Mouse (Mus musculus) forebrain, postnatal 0 days (tissue): ENCODE measurements around the gene Dok7. TPM values are rescaled to one million over a fixed set of nuclear protein-coding genes. Genes with fewer than 3 reads are reported as not detected.

Experiments used
- ATAC-seq: fragments of 200-750 bp; cut with Nextera tagmentation; 2 replicates; pipeline ENCODE4 v1.8.0; 2017; ENCODE audit warnings: mild to moderate bottlenecking, moderate library complexity
- DNase-seq: peaks from one replicate; pipeline ENCODE4 v3.0.0-alpha.2; 2015
- H3K27ac ChIP-seq: fragments of 300-500 bp; sonication (generic); 2 replicates; pipeline ENCODE4 v1.5.1; 2014; ENCODE audit warnings: low read depth, mild to moderate bottlenecking, antibody characterized with exemption, low read length, moderate library complexity, mixed read lengths
- H3K27me3 ChIP-seq: fragments of 300-500 bp; sonication (generic); 2 replicates; pipeline ENCODE4 v1.6.1; 2014; ENCODE audit warnings: mild to moderate bottlenecking, low read length, mixed read lengths; ENCODE audit not compliant: insufficient read depth
- H3K36me3 ChIP-seq: fragments of 300-500 bp; sonication (generic); 2 replicates; pipeline ENCODE4 v1.6.1; 2014; ENCODE audit warnings: mild to moderate bottlenecking, moderate library complexity; ENCODE audit not compliant: insufficient read depth
- H3K4me1 ChIP-seq: fragments of 300-500 bp; sonication (generic); 2 replicates; pipeline ENCODE4 v1.6.1; 2014; ENCODE audit warnings: antibody characterized with exemption; ENCODE audit not compliant: insufficient read depth
- H3K4me2 ChIP-seq: fragments of 300-500 bp; sonication (generic); 2 replicates; pipeline ENCODE4 v1.6.1; 2014; ENCODE audit warnings: low read depth, mild to moderate bottlenecking, moderate library complexity
- H3K4me3 ChIP-seq: fragments of 300-500 bp; sonication (generic); 2 replicates; pipeline ENCODE4 v1.5.1; 2014; ENCODE audit warnings: low read depth, low read length, mixed read lengths
- H3K9ac ChIP-seq: fragments of 300-500 bp; sonication (generic); 2 replicates; pipeline ENCODE4 v1.6.1; 2014; ENCODE audit warnings: mild to moderate bottlenecking
- H3K9me3 ChIP-seq: fragments of 300-500 bp; sonication (generic); 2 replicates; pipeline ENCODE4 v1.6.1; 2016; ENCODE audit warnings: low read length
- CTCF ChIP-seq: sonication (generic); IDR thresholded peaks from 2 replicates; pipeline ENCODE4 v1.5.1; 2016; ENCODE audit warnings: antibody characterized with exemption, control low read depth, low read depth
- WGBS: fragments of 180-500 bp; shearing (Covaris S2); extraction: QIAGEN DNeasy Blood & Tissue Kit; methylation state at CpG from one replicate; pipeline ENCODE4 v1.1.7; 2014; 5-methylcytosine and 5-hydroxymethylcytosine counted together
- polyA plus RNA-seq: library from polyadenylated mRNA; unstranded; fragments of >200 nt; fragmentation: Nextera tagmentation; extraction: Ambion mirVana; gene quantifications from 2 replicates; pipeline ENCODE4 v1.2.1, GENCODE M21; 2015
- total RNA-seq: library from RNA; depleted of rRNA; stranded (reverse); fragments of >200 nt; gene quantifications from 2 replicates; pipeline ENCODE4 v1.2.3, GENCODE M21; 2014

Gene Dok7
- total and polyA plus RNA-seq, 2 experiments from 2014 or later, result 10.1 to 15.0 TPM

DNA sequence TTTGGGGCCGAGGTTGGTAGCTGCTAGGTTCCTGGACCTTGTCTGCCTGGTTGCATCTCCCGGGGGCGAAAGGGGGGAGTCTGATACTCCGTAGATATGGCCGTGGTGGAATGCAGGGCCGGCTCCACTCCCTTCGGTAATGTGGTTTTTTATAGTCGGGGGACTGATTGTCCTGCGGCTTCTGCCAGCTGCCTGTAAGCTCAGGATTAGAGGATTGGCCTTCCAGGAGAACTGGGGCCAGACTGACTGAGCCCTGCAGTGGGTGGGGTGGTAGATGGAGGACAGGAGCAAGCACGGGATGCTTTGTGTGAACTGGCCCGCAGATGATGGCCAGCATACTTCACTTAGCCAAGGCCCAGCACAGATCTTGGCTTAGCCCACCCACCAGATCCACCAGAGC, 16.7 kb downstream of the Dok7 start:
- Histone ChIP-seq H3K27me3 (no peaks in the 10 kb centered on the region), H3K4me2 (no peak overlapping the region), H3K27ac (no peak overlapping the region), H3K4me1 (no peaks in the 10 kb centered on the region), H3K9ac (no peak overlapping the region), H3K36me3 (peaks cover 23% of the 10 kb centered on the region), H3K4me3 (no peak overlapping the region), H3K9me3 (no peaks in the 10 kb centered on the region)
- DNase-seq, result no peak
- 85% methylated on average over 11 of the region's 11 CpGs for WGBS
- TF ChIP-seq CTCF, result no peak
- ATAC-seq, result no peak

DNA sequence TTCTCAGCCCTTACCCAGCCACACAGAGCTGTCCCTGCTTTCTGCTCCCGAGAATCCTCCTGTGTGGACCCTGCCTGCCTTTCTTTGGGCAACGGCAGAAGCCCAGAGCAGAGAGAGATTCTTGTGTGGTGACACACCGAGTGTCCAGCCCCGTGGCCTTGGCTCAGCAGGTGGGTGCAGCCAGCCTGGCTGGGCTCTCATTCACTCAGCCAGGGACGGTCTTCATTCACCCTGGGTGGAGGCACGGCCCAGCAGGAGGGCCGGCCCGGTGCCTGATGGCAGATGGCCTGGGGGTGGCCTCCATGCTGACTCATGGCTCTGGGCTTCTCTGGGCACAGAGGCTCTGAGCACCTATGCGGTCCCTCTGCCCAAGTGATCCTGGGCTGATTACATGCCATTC, 17.4 kb downstream of the Dok7 start:
- H3K36me3 ChIP-seq, result peaks cover 23% of the 10 kb centered on the region
- H3K9ac ChIP-seq, result no peak overlapping the region
- no peaks in the 10 kb centered on the region for H3K4me1 ChIP-seq
- H3K9me3 ChIP-seq, result no peaks in the 10 kb centered on the region
- H3K4me3 ChIP-seq, result no peak overlapping the region
- no peaks in the 10 kb centered on the region for H3K27me3 ChIP-seq
- no peak overlapping the region for H3K4me2 ChIP-seq
- DNase-seq, result no peak
- 75% methylated on average over 9 of the region's 9 CpGs for WGBS
- no peak for TF ChIP-seq CTCF
- no peak overlapping the region for H3K27ac ChIP-seq
- no peak for ATAC-seq

DNA sequence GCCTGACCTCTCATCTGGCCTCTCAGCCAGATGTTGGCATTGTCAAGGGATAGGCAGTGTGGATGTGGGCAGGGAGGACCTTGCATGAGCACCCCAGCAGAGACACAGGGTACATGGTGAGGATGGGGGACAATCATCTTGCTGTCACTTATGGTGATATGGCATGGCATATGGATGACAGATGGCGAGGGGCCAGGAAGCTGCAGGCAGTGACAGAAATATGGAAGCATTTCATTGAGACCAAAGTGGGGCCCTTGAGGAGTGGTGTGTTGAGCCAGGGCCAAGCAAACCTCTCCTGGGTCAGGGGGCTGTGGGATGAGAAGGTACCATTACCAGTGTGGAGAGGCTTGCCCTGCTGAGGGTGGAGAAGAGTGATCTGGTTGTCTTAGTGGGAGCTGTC, 19.8 kb downstream of the Dok7 start:
- ATAC-seq (no peak), DNase-seq (no peak)
- Histone ChIP-seq H3K27me3 (no peaks in the 10 kb centered on the region), H3K36me3 (peaks cover 26% of the 10 kb centered on the region), H3K9ac (no peak overlapping the region), H3K4me1 (no peaks in the 10 kb centered on the region), H3K27ac (no peak overlapping the region), H3K9me3 (no peaks in the 10 kb centered on the region), H3K4me3 (no peak overlapping the region), H3K4me2 (no peak overlapping the region)
- TF ChIP-seq CTCF, result no peak
- 85% methylated on average over 1 of the region's 1 CpGs for WGBS

DNA sequence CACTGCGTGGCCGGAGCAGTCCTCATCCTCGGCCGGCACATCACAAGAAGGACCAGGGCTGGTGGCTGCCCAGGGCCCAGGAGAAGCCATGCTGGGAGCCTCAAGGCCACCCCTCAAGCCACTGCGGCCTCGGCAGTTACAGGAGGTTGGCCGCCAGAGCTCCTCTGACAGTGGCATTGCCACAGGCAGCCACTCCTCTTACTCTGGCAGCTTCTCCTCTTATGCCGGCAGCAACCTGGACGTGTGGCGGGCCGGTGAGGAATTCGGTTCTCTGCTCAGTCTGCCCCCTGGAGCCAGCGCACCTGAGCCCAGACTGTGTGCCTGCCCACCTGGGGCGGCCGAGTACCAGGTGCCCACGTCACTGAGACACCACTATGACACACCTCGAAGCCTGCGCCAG, 22.5 kb downstream of the Dok7 start:
- DNase-seq (no peak), ATAC-seq (no peak)
- Histone ChIP-seq H3K9ac (no peak overlapping the region), H3K4me2 (no peak overlapping the region), H3K36me3 (peaks cover 25% of the 10 kb centered on the region), H3K4me3 (no peak overlapping the region), H3K9me3 (no peaks in the 10 kb centered on the region), H3K4me1 (no peaks in the 10 kb centered on the region), H3K27ac (no peak overlapping the region), H3K27me3 (no peaks in the 10 kb centered on the region)
- 37% methylated on average over 18 of the region's 18 CpGs for WGBS
- no peak for TF ChIP-seq CTCF

DNA sequence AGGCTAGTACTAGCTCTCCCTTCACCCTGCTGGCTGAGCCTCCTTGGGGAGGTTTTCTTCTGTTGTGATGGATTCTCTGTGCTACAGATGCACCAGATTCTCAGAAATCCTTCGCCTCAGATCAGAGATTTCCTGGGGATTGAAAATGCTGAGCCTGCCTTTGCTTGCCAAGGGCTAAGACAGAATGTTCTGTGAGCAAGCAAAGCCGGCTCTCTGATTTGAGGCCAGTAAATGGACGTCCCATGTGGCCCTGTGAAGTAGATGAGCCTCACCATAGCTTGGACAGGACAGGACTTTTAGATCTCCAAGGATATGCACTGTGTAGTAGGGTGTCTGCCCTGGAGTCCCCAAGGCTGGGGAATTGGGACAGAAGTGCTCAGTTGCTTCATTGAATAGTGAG, 28.3 kb downstream of the Dok7 start:
- WGBS, result 71% methylated on average over 3 of the region's 3 CpGs
- DNase-seq (no peak), ATAC-seq (no peak)
- Histone ChIP-seq H3K27me3 (no peaks in the 10 kb centered on the region), H3K4me3 (no peak overlapping the region), H3K9me3 (no peaks in the 10 kb centered on the region), H3K36me3 (no peaks in the 10 kb centered on the region), H3K4me2 (no peak overlapping the region), H3K4me1 (no peaks in the 10 kb centered on the region), H3K27ac (no peak overlapping the region), H3K9ac (no peak overlapping the region)
- TF ChIP-seq CTCF, result no peak

DNA sequence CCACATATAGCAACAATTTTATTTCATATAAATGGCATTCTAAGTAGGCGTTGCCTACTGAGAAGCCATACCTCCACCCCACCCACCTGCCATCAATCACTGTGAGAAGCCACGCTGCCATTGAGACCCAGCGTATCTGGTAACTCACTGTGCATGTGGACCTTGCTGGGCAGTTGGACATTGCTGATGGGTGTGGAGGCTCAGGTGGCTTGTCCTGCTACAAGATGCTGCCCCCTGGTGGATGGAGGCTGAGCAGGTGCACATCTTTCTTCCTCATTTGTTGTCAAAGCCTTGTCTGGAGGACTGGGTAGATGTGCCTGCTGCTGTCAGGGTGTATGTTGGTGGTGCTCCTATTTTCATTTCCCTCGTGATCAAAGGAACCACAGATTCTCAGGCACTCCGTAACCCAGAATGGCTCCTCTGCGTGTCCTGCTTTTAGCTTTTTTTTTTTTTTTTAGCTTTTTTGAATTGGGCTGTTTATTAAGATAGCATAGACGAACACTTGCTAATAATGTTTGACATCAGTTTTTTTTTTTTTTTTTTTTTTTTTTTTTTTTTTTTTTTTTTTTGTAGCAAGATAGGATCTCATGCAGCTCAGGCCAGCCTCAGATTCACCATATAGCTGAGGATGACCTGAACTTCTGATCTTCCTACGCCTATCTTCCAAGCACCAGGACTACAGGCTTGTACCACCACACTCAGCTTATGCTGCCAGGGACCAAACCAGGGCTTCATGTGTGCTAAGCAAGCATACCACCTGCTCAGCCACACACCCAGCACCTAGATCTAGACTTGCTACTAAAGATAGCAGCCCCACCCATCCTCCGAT, 32.4 kb downstream of the Dok7 start:
- Histone ChIP-seq H3K4me1 (no peaks in the 10 kb centered on the region), H3K27ac (no peak overlapping the region), H3K36me3 (peaks cover 30% of the 10 kb centered on the region), H3K9ac (no peak overlapping the region), H3K27me3 (no peaks in the 10 kb centered on the region), H3K4me2 (no peak overlapping the region), H3K4me3 (no peak overlapping the region), H3K9me3 (no peaks in the 10 kb centered on the region)
- WGBS, result 68% methylated on average over 9 of the region's 9 CpGs
- TF ChIP-seq CTCF, result peak; percentile 75
- ATAC-seq (no peak), DNase-seq (peak; percentile 38)

DNA sequence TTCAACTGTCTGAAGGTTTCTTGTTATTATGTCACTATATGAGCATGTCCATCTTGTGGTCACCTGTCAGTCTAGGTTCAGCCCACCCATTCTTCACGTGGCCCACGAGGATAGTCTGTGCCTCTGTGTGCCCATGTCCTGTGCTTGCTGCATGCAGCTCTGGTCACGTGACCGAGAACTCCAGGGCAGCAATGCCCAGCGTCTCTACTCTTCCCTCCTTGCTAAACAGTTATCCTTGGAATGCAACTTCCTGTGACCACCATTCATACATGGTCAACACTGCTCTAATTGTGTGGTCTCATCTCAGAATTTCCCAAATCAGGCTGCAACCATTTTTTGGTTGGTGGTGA, 33.0 kb downstream of the Dok7 start:
- H3K9me3 ChIP-seq, result no peaks in the 10 kb centered on the region
- H3K4me1 ChIP-seq, result no peaks in the 10 kb centered on the region
- WGBS, result 85% methylated on average over 5 of the region's 5 CpGs
- H3K27me3 ChIP-seq, result no peaks in the 10 kb centered on the region
- H3K4me3 ChIP-seq, result no peak overlapping the region
- H3K27ac ChIP-seq, result no peak overlapping the region
- H3K36me3 ChIP-seq, result peaks cover 34% of the 10 kb centered on the region
- no peak overlapping the region for H3K9ac ChIP-seq
- H3K4me2 ChIP-seq, result no peak overlapping the region
- DNase-seq (no peak), ATAC-seq (no peak)
- no peak for TF ChIP-seq CTCF
